Mouse (Mus musculus): Measurements from ENCODE around the gene Pom121l12. TPM values are rescaled to one million over a fixed set of nuclear protein-coding genes. Genes with fewer than 3 reads are reported as not detected.

Gene Pom121l12
- total RNA-seq (2023) = not detected

DNA sequence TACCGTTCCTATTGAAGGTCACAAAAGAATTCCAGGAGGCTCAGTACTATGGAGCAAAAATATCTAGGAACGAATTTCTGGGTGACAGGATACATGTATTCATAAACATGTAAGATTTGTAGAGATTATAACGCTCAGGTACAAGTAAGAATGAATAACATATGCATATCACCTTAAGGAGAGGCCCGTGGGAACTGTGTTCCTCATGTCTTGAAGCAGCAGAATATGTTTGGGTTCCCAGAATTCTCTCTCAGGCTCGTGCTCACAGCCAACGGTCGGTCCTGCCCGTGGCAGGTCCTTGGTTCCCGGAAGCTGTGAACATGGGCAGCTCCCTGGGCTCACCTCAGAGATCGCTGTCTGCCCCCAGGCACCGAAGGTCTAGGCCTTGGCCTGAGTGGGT is at the start of gene Pom121l12:
Gene Pom121l12, plus strand, starts transcription at position 301 of the 400 bp plus-strand sequence.

Data from neutrophil, adult 83 days (primary cell).